Mouse (Mus musculus) natural killer cell, adult 2 months (primary cell): ENCODE results near the gene Map3k5.
"Not testable (repeated sequence)": the region's sequence is repeated elsewhere in the genome, so short reads cannot be mapped to it uniquely, and the experiment has no call there.

Source experiments
- DNase-seq, 2 experiments: peaks; one replicate each; pipeline ENCODE4 v3.0.0; 2022; ENCODE audit warnings: low spot score in 2 of 2

Map3k5 gene

GRCm38 (mm10) chr10:19934384-19935294 lies at the start of gene Map3k5:
TSS of gene Map3k5 (plus strand) at chr10:19934472.
- peak; percentile 17 to 40 for DNase-seq

DNA sequence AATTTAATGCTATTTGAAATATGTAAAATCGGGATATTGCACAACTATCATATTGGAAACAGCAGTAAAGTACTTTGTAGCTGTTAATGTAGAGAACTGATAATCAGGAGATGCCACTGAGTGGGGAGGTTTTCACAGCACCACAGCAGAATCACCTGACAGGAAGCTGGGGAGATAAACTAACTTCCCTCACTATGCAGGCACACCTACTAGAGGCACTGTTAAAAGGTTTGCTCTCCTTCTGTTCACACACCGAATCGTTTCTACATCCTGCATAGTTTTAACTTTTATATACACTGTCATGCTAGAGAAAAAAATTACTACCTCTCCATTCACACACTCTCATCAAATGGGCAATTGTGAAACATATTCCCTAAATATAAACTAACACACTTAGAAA lies 48.0 kb upstream of the Map3k5 start:
- no peak for DNase-seq

DNA sequence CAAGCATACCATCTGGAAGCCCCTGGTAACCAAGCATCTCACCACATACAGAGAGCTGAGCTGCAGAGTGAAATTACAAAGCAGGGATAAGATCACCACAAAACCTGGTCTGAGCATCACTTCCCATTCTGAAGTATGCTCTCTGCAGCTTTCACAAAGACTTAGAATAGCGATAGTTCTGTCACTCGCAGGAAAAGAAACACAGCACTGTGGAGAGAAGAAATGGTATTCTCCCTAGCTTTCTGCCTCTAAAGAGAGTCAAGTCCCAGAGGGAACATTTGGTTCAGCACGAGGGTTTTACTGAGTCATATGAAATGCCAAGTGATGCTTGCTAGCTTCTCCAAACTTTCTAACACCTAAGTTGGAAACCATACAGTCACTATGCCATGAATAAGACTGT lies 44.4 kb upstream of the Map3k5 start:
- DNase-seq: no peak

GRCm38 (mm10) chr10:19891686-19892085 lies 42.6 kb upstream of the Map3k5 start:
- no peak for DNase-seq

GRCm38 (mm10) chr10:19893146-19893545 lies 41.1 kb upstream of the Map3k5 start:
- no peak for DNase-seq

DNA sequence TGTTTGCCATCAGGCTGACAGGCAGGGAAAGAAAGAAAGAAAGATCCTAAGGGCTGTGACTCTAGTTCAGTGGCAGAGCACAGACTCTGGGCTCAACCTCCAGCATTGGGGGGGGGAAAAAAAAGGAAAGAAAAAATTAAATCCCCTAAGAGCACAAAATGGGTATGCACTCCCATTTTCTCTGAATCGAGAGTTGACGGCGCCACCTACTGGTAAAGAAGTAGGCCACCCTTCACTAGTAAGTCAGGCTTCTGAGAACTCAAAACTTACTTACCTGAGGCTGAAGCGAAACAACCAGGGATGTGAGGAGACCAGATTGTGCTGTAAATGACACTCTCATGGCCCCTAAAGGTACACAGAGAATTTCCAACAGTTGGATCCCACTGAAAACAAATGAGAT lies 40.3 kb upstream of the Map3k5 start:
- peak; percentile 24 to 56 for DNase-seq

- DNase-seq: no peak
These were observed 34.1 kb upstream of the Map3k5 start for GRCm38 (mm10) chr10:19900191-19900590.

- DNase-seq: no peak
These were observed 32.3 kb upstream of the Map3k5 start for GRCm38 (mm10) chr10:19901992-19902391.

GRCm38 (mm10) chr10:19904077-19904820 lies 30.0 kb upstream of the Map3k5 start:
- no peak for DNase-seq

GRCm38 (mm10) chr10:19907246-19907804 lies 26.9 kb upstream of the Map3k5 start, which contains the start of gene Pex7:
TSS of gene Pex7 (minus strand) at chr10:19907689.
- DNase-seq: peak; percentile 89 to 91

GRCm38 (mm10) chr10:19908076-19908475 lies 26.2 kb upstream of the Map3k5 start:
- DNase-seq: no peak

GRCm38 (mm10) chr10:19910516-19910915 lies 23.8 kb upstream of the Map3k5 start:
- no peak for DNase-seq

- DNase-seq: no peak
These were observed 22.7 kb upstream of the Map3k5 start for GRCm38 (mm10) chr10:19911583-19911982.

DNA sequence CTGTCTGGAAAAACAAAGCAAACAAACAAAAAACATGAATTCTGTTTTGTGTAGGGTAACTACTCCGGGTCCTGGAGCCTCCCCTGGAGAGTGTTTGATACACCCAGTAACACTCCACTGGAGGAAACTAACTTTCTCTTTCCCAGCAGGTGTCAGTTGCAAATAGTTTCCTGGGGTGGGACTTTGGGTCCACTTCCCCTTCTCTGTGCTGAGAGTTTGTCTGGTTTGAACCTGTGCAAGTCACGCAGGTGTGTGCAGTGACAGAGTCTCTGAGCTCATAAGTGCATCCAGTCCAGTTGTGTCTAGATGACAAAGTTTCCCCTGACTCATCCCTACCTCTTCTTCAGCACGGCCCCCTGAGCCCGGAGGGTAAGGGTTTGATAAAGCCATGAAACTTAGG lies 20.5 kb upstream of the Map3k5 start:
- no peak for DNase-seq

GRCm38 (mm10) chr10:19915301-19915700 lies 19.0 kb upstream of the Map3k5 start:
- DNase-seq: no peak

GRCm38 (mm10) chr10:19922410-19922809 lies 11.9 kb upstream of the Map3k5 start:
- no peak for DNase-seq

- no peak for DNase-seq
These were observed 10.0 kb upstream of the Map3k5 start for GRCm38 (mm10) chr10:19924256-19924655.

- DNase-seq: not testable (repeated sequence)
These were observed 7.8 kb upstream of the Map3k5 start for GRCm38 (mm10) chr10:19926391-19926897.

DNA sequence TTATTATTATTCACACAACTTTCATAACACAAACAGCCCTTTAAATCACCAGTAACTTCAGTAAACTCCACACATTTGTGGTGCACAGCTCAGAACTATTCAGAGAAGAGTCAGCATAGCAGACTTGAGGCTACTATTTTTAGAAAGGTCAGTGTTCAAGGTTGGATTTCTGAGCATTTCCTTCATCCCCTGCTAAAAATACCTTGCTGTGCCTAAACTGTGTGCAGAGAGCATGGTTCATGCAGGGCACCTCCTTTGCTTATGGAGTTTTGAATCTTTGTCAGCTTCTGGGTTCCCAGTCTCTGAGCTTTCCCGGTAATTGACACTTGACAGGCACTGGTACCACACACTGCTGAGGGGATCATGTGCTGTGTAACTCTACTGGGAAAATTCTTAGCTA lies 6.1 kb upstream of the Map3k5 start:
- no peak for DNase-seq

- no peak for DNase-seq
These were observed 1.3 kb upstream of the Map3k5 start for GRCm38 (mm10) chr10:19932986-19933385.

DNA sequence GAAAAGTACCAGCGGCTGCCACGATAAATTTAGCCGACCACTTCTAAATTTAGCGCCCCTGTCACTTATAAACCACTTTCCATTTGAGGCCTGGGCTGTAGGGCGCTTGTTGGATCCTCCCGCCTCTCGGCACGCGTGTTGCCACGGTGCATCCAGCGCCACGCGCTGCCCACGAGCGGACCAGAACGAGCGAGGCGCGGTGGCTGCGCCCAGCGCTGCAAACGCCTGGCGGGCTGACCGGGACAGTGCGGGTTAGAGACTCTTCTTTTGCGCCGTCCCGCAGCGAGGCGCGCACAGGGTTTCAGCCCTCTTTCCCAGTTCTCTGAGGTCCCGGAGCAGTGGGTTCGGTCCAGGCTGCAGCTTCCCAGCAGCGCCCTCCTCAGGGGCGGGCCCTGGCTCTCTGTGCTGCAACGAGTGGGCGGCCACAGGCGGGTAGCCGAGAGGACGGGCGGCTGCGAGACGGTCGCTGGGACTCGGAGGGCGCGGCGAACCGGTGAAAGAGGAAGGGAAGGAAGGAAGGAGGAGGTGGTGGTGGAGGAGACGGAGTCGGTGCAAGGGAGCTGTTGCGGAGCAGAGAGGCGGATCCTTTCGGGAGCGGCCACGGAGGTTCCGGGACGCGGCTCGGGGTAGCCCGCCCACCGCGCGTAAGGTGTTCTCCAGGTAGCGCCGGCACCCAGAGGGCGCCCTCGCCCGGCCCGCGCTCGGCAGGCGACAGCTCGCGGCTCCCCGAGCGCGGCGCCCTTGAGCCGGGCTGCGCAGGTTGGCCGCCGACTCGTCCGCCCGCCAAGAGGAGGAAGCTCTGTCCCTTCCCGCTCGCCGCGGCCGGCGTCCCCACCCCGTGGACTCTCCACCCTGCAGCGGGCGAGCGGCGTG lies 525 bp upstream of the Map3k5 start:
- DNase-seq: peak; percentile 50 to 75
